Mouse (Mus musculus) MEL (cell line): ENCODE measurements at regions not wholly inside any gene's neighbourhood (a gene's known extent, or its start where the extent isn't known, plus 50 kb on each side); places are given as distances from the start of the nearest gene placed in this dataset.

ENCODE experiments used
- DNase-seq: peaks from one replicate; pipeline ENCODE4 v3.0.0; 2011; ENCODE audit warnings: low read depth, low spot score
- H3K27ac ChIP-seq: 2 replicates; pipeline ENCODE4 v1.5.1; 2012; ENCODE audit warnings: low read depth, mild to moderate bottlenecking, control low read depth, low read length, moderate library complexity; ENCODE audit not compliant: control insufficient read depth
- H3K27me3 ChIP-seq, 2 experiments: fragments of 150-350 bp in 1 of 2; sonication (generic) in 1 of 2; 2 replicates each; pipeline ENCODE4 v1.6.1; 2012; ENCODE audit warnings: low read length in 2 of 2, mild to moderate bottlenecking in 2 of 2, improper control_type of control experiment in 1 of 2, moderate library complexity in 1 of 2; ENCODE audit not compliant: insufficient read depth in 2 of 2, control insufficient read depth in 1 of 2
- H3K36me3 ChIP-seq, 2 experiments: 2 replicates each; pipeline ENCODE4 v1.6.1; 2012 to 2014; ENCODE audit warnings: low read length in 2 of 2, improper control_type of control experiment in 1 of 2, inconsistent platforms in 1 of 2, mild to moderate bottlenecking in 1 of 2; ENCODE audit not compliant: insufficient read depth in 2 of 2, control insufficient read depth in 1 of 2
- H3K4me1 ChIP-seq, 2 experiments: fragments of 150-350 bp in 1 of 2; sonication (generic) in 1 of 2; 2 replicates each; pipeline ENCODE4 v1.6.1; 2012; ENCODE audit warnings: low read length in 2 of 2, improper control_type of control experiment in 1 of 2, mild to moderate bottlenecking in 1 of 2; ENCODE audit not compliant: insufficient read depth in 2 of 2, control insufficient read depth in 1 of 2
- H3K4me3 ChIP-seq, 2 experiments: fragments of 150-350 bp in 1 of 2; sonication (generic) in 1 of 2; 2 replicates each; pipeline ENCODE4 v1.5.1; 2012; ENCODE audit warnings: low read depth in 2 of 2, low read length in 2 of 2, mild to moderate bottlenecking in 2 of 2, moderate library complexity in 2 of 2, control low read depth in 1 of 2, improper control_type of control experiment in 1 of 2; ENCODE audit not compliant: control insufficient read depth in 1 of 2, insufficient read depth in 1 of 2
- H3K79me2 ChIP-seq: 2 replicates; pipeline ENCODE4 v1.6.1; 2012; ENCODE audit warnings: mild to moderate bottlenecking, low read length, moderate library complexity; ENCODE audit not compliant: control insufficient read depth, poor library complexity, insufficient read depth
- H3K9ac ChIP-seq: 2 replicates; pipeline ENCODE4 v1.6.1; 2012; ENCODE audit warnings: low read depth, mild to moderate bottlenecking, control low read depth, low read length, moderate library complexity; ENCODE audit not compliant: control insufficient read depth, poor library complexity, severe bottlenecking
- H3K9me3 ChIP-seq: fragments of 150-350 bp; sonication (generic); replicated peaks from 2 replicates; pipeline ENCODE4 v1.6.1; 2012; ENCODE audit warnings: mild to moderate bottlenecking, low read length, improper control_type of control experiment, moderate library complexity; ENCODE audit not compliant: insufficient read depth
- BHLHE40 ChIP-seq: IDR thresholded peaks from 2 replicates; pipeline ENCODE4 v1.6.1; 2012; ENCODE audit warnings: low read depth, mild to moderate bottlenecking, inconsistent platforms, low read length, improper control_type of control experiment, borderline replicate concordance
- CHD1 ChIP-seq: IDR thresholded peaks from 2 replicates; pipeline ENCODE4 v1.6.1; 2012; ENCODE audit warnings: low read depth, mild to moderate bottlenecking, inconsistent platforms, low read length, improper control_type of control experiment
- CHD2 ChIP-seq: IDR thresholded peaks from 2 replicates; pipeline ENCODE4 v1.6.1; 2011; ENCODE audit warnings: low read length, improper control_type of control experiment
- E2F4 ChIP-seq: IDR thresholded peaks from 2 replicates; pipeline ENCODE4 v1.6.1; 2011; ENCODE audit warnings: low read depth, low read length, improper control_type of control experiment, borderline replicate concordance
- ELF1 ChIP-seq: IDR thresholded peaks from 2 replicates; pipeline ENCODE4 v1.6.1; 2014; ENCODE audit warnings: low read depth, mild to moderate bottlenecking, inconsistent platforms, low read length, improper control_type of control experiment, moderate library complexity
- GABPA ChIP-seq: IDR thresholded peaks from 2 replicates; pipeline ENCODE4 v1.6.1; 2012; ENCODE audit warnings: low read depth, mild to moderate bottlenecking, inconsistent platforms, low read length, improper control_type of control experiment, moderate library complexity
- GATA1 ChIP-seq: IDR thresholded peaks from 2 replicates; pipeline ENCODE4 v1.6.1; 2011; ENCODE audit warnings: low read depth, low read length, improper control_type of control experiment
- HCFC1 ChIP-seq: IDR thresholded peaks from 2 replicates; pipeline ENCODE4 v1.6.1; 2012; ENCODE audit warnings: low read depth, mild to moderate bottlenecking, inconsistent platforms, low read length, improper control_type of control experiment, moderate library complexity
- JUND ChIP-seq: IDR thresholded peaks from 2 replicates; pipeline ENCODE4 v1.6.1; 2011; ENCODE audit warnings: low read depth, mild to moderate bottlenecking, improper control_type of control experiment, low read length
- KAT2A ChIP-seq: conservative IDR thresholded peaks from 2 replicates; pipeline ENCODE4 v1.6.1; 2012; ENCODE audit warnings: low read depth, low read length, improper control_type of control experiment, inconsistent platforms
- MYB ChIP-seq: IDR thresholded peaks from 2 replicates; pipeline ENCODE4 v1.6.1; 2011; ENCODE audit warnings: mild to moderate bottlenecking, low read depth, low read length, improper control_type of control experiment
- NRF1 ChIP-seq: IDR thresholded peaks from 2 replicates; pipeline ENCODE4 v1.6.1; 2014; ENCODE audit warnings: low read depth, mild to moderate bottlenecking, inconsistent platforms, low read length, improper control_type of control experiment, moderate library complexity; ENCODE audit not compliant: poor library complexity, insufficient read depth, severe bottlenecking
- POLR2A ChIP-seq, 2 experiments: IDR thresholded peaks; 2 replicates each; pipeline ENCODE4 v1.6.1; 2011 to 2012; ENCODE audit warnings: low read length in 2 of 2, mild to moderate bottlenecking in 2 of 2, control low read depth in 1 of 2, improper control_type of control experiment in 1 of 2, low read depth in 1 of 2, moderate library complexity in 1 of 2; ENCODE audit not compliant: control insufficient read depth in 1 of 2, insufficient read depth in 1 of 2, poor library complexity in 1 of 2
- POLR2AphosphoS2 ChIP-seq: IDR thresholded peaks from 2 replicates; pipeline ENCODE4 v1.6.1; 2011; ENCODE audit warnings: low read length, improper control_type of control experiment
- POLR2AphosphoS5 ChIP-seq: IDR thresholded peaks from 2 replicates; pipeline ENCODE4 v1.6.1; 2012; ENCODE audit warnings: low read depth, borderline replicate concordance, mild to moderate bottlenecking, inconsistent platforms, low read length, moderate library complexity, mixed read lengths
- SMC3 ChIP-seq: IDR thresholded peaks from 2 replicates; pipeline ENCODE4 v1.6.1; 2011; ENCODE audit warnings: low read depth, low read length, improper control_type of control experiment
- TAL1 ChIP-seq: IDR thresholded peaks from 2 replicates; pipeline ENCODE4 v1.6.1; 2012; ENCODE audit warnings: mild to moderate bottlenecking, inconsistent platforms, low read length, moderate library complexity, mixed read lengths
- TBP ChIP-seq: IDR thresholded peaks from 2 replicates; pipeline ENCODE4 v1.8.0; 2011; ENCODE audit warnings: low read depth, low read length, improper control_type of control experiment
- TCF12 ChIP-seq: IDR thresholded peaks from 2 replicates; pipeline ENCODE4 v1.6.1; 2014; ENCODE audit warnings: low read depth, mild to moderate bottlenecking, inconsistent platforms, low read length, improper control_type of control experiment, moderate library complexity
- UBTF ChIP-seq: IDR thresholded peaks from 2 replicates; pipeline ENCODE4 v1.6.1; 2012; ENCODE audit warnings: low read depth, mild to moderate bottlenecking, inconsistent platforms, low read length, improper control_type of control experiment, moderate library complexity, borderline replicate concordance; ENCODE audit not compliant: insufficient read depth
- USF2 ChIP-seq, 2 experiments: IDR thresholded peaks; 2 replicates each; pipeline ENCODE4 v1.6.1; 2011 to 2012; ENCODE audit warnings: improper control_type of control experiment in 2 of 2, low read length in 2 of 2, borderline replicate concordance in 1 of 2, inconsistent platforms in 1 of 2, low read depth in 1 of 2, mild to moderate bottlenecking in 1 of 2; ENCODE audit not compliant: insufficient read depth in 1 of 2
- ZNF384 ChIP-seq: IDR thresholded peaks from 2 replicates; pipeline ENCODE4 v1.6.1; 2012; ENCODE audit warnings: low read depth, mild to moderate bottlenecking, inconsistent platforms, low read length, improper control_type of control experiment

DNA sequence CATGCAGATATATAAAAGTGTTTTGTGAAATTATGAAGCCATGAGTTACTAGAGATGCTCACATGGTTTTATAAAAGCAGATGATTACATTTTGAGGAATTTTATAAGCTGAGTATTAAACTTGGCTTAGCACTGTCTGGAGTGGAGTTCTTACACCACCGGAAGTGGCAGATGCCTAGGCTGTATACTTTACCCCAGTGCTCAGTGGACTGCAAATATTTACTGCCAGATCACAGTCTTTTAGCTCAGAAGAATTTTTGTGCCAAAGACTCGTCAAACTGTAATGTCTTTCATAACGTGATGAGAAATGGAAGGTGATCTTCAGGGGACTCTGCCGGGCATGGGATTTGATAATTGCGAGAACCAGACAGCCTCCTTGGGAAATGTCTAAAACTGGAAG lies 136.1 kb upstream of the 9330182O14Rik start:
- Histone ChIP-seq H3K79me2 (no peaks in the 10 kb centered on the region), H3K4me1 (no peaks in the 10 kb centered on the region), H3K9ac (no peak overlapping the region), H3K27me3 (peaks cover 0 to 7% of the 10 kb centered on the region in 2 experiments; a peak in 2 of 4 replicates), H3K36me3 (no peaks in the 10 kb centered on the region), H3K9me3 (no peaks in the 10 kb centered on the region), H3K27ac (no peak overlapping the region), H3K4me3 (no peak overlapping the region)
- no peak for DNase-seq
- TF ChIP-seq UBTF (no peak), MYB (no peak), USF2 (IDR thresholded peaks at IDR 0.05; ENCODE audit: borderline replicate concordance in 1 of 2, insufficient read depth in 1 of 2, low read depth in 1 of 2, low read length in 2 of 2) (no peak), GATA1 (no peak), KAT2A (no peak), POLR2AphosphoS2 (no peak), BHLHE40 (no peak), CHD1 (no peak), ZNF384 (no peak), POLR2AphosphoS5 (no peak)

DNA sequence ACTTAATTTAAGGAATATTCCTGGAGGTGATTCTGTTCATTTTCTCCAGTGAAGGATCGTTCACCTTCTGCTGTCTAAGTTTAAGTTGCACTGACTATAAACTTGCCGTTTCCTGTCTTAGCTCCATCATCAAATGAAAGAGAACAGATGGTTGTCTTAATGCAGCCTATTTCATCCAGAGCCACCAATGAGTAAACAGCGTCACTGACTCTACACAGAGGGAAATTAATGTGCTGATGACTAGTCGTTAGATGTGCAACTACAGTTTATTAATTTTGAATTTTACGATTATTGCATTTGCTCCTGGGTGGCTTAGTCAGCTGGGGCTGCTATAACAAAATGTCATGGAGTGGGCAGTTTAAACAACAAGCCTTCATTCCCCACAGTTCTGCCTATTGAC lies 134.1 kb upstream of the 9330182O14Rik start:
- H3K36me3 ChIP-seq = no peaks in the 10 kb centered on the region
- no peak overlapping the region for H3K4me3 ChIP-seq
- H3K27me3 ChIP-seq = peaks cover 0 to 9% of the 10 kb centered on the region in 2 experiments
- no peaks in the 10 kb centered on the region for H3K79me2 ChIP-seq
- H3K27ac ChIP-seq = no peak overlapping the region
- no peaks in the 10 kb centered on the region for H3K9me3 ChIP-seq
- no peak for DNase-seq
- TF ChIP-seq HCFC1 (no peak), KAT2A (no peak), E2F4 (no peak), GABPA (no peak), ELF1 (no peak), MYB (no peak), NRF1 (no peak), CHD2 (no peak), POLR2AphosphoS5 (no peak), TBP (no peak), POLR2A (IDR thresholded peaks at IDR 0.05; ENCODE audit: control insufficient read depth in 1 of 2, insufficient read depth in 1 of 2, low read depth in 1 of 2, low read length in 2 of 2, poor library complexity in 1 of 2) (no peak), JUND (no peak), TCF12 (no peak), TAL1 (no peak), GATA1 (no peak), SMC3 (no peak)
- TF ChIP-seq, all 39 proteins: peak for 0
- H3K9ac ChIP-seq = no peak overlapping the region
- H3K4me1 ChIP-seq = no peaks in the 10 kb centered on the region
